Mouse (Mus musculus) stomach, embryonic 14.5 days (tissue): Measurements from ENCODE around the gene 4930519P11Rik. TPM values are rescaled to one million over a fixed set of nuclear protein-coding genes. Genes with fewer than 3 reads are reported as not detected.

ENCODE experiments used
- ATAC-seq: fragments of 200-750 bp; cut with Nextera tagmentation; 2 replicates; pipeline ENCODE4 v1.8.0; 2017; ENCODE audit warnings: low read depth, moderate TSS enrichment; ENCODE audit not compliant: insufficient number of reproducible peaks, insufficient read depth, low FRiP score
- H3K27ac ChIP-seq: fragments of 300-500 bp; sonication (generic); 2 replicates; pipeline ENCODE4 v1.5.1; 2014; ENCODE audit warnings: mild to moderate bottlenecking, low read length, moderate library complexity, mixed read lengths
- H3K27me3 ChIP-seq: fragments of 300-500 bp; sonication (generic); 2 replicates; pipeline ENCODE4 v1.6.1; 2014; ENCODE audit warnings: low read length, control low read depth, mixed read lengths; ENCODE audit not compliant: control insufficient read depth, insufficient read depth
- H3K36me3 ChIP-seq: fragments of 300-500 bp; sonication (generic); 2 replicates; pipeline ENCODE4 v1.6.1; 2014; ENCODE audit warnings: mild to moderate bottlenecking, control low read depth, low read length, moderate library complexity, mixed read lengths; ENCODE audit not compliant: control insufficient read depth, insufficient read depth
- H3K4me1 ChIP-seq: fragments of 300-500 bp; sonication (generic); 2 replicates; pipeline ENCODE4 v1.6.1; 2014; ENCODE audit warnings: low read length, control low read depth, mixed read lengths; ENCODE audit not compliant: control insufficient read depth, insufficient read depth
- H3K4me2 ChIP-seq: fragments of 300-500 bp; sonication (generic); replicated peaks from 2 replicates; pipeline ENCODE4 v1.6.1; 2014; ENCODE audit warnings: low read depth, low read length, control low read depth
- H3K4me3 ChIP-seq: fragments of 300-500 bp; sonication (generic); 2 replicates; pipeline ENCODE4 v1.5.1; 2014; ENCODE audit warnings: low read depth, low read length, control low read depth
- H3K9ac ChIP-seq: fragments of 300-500 bp; sonication (generic); replicated peaks from 2 replicates; pipeline ENCODE4 v1.6.1; 2014; ENCODE audit warnings: low read depth, mild to moderate bottlenecking, control low read depth, low read length, moderate library complexity, mixed read lengths
- H3K9me3 ChIP-seq: fragments of 300-500 bp; sonication (generic); 2 replicates; pipeline ENCODE4 v1.6.1; 2016; ENCODE audit warnings: low read depth, low read length, control low read depth; ENCODE audit not compliant: control insufficient read depth
- WGBS: fragments of 180-500 bp; shearing (Covaris S2); extraction: QIAGEN DNeasy Blood & Tissue Kit; methylation state at CpG from one replicate; pipeline ENCODE4 v1.1.7; 2014; 5-methylcytosine and 5-hydroxymethylcytosine counted together
- polyA plus RNA-seq: library from polyadenylated mRNA; unstranded; fragments of >200 nt; fragmentation: Nextera tagmentation; extraction: Ambion mirVana; gene quantifications from 2 replicates; pipeline ENCODE4 v1.2.1, GENCODE M21; 2014

4930519P11Rik gene
- polyA plus RNA-seq, 1 experiment from 2014 or later: not detected

DNA sequence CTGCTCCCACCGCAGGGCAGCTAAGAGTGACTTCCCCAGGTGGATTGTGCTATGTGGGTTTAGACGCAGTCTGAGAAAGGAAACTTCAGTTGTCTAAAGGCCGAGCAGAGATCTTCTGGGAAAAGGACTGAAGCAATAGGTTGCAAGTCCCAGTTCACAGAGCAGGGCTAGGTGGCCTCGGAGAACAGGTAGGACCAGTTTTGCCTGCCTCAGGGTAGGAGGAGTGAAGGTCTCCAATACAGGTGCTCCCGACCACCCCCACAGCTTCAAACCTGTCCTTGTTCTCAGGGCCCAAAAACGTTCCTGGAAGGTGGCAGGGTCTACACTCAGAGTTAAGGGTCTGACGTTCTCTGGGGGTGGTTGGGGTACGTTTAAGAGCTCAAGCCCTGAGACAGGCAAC, 38.1 kb upstream of the 4930519P11Rik start, which contains the start of gene Chmp4b:
TSS of gene Chmp4b (plus strand) at position 343 of the 400 bp plus-strand sequence.
- H3K4me3 ChIP-seq: no peak within 1 kb of the TSS
- 43% methylated on average over 8 of the region's 8 CpGs for WGBS
- peak; percentile 85 for ATAC-seq

DNA sequence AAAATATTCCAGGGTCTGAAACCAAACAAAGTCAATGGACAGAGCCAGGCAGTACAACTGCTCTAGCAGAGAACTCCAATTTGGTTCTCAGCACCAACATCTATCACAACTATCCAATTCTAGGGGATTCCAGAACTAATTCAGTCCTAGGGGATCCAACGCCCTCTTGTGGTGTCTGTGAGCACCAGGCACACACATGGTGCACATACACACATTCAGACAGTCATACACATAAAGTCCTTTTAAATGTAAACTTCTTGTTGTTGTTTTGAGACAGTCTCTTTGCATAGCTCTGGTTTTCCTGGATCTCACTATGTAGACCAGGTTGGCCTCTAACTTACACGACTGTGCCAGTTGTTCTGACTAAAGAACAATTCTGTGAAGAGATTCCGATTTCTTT, 37.2 kb upstream of the 4930519P11Rik start:
- Histone ChIP-seq H3K36me3 (no peaks in the 10 kb centered on the region), H3K9ac (no peak overlapping the region), H3K4me3 (no peak overlapping the region), H3K4me1 (0 out of 2 replicates have a peak, but pooled peaks cover 3% of the 10 kb centered on the region), H3K27ac (peak overlapping the region; percentile 88; the same call in 1 of the 2 replicates), H3K4me2 (no peak overlapping the region), H3K9me3 (no peaks in the 10 kb centered on the region; the same call in 1 of the 2 replicates), H3K27me3 (no peaks in the 10 kb centered on the region)
- ATAC-seq: no peak
- 86% methylated on average over 3 of the region's 3 CpGs for WGBS

More for the DNA sequence above, 38.1 kb upstream of the 4930519P11Rik start, which contains the start of gene Chmp4b:
- peak within 1 kb of the TSS; percentile 21; the same call in 1 of the 2 replicates for H3K4me2 ChIP-seq
- H3K9me3 ChIP-seq: no peaks in the 10 kb centered on the region; the same call in 1 of the 2 replicates
- no peaks in the 10 kb centered on the region for H3K27me3 ChIP-seq
- no peaks in the 10 kb centered on the region for H3K36me3 ChIP-seq
- H3K9ac ChIP-seq: no peak within 1 kb of the TSS
- peak within 1 kb of the TSS; percentile 88 for H3K27ac ChIP-seq
- 0 out of 2 replicates have a peak, but pooled peaks cover 3% of the 10 kb centered on the region for H3K4me1 ChIP-seq

DNA sequence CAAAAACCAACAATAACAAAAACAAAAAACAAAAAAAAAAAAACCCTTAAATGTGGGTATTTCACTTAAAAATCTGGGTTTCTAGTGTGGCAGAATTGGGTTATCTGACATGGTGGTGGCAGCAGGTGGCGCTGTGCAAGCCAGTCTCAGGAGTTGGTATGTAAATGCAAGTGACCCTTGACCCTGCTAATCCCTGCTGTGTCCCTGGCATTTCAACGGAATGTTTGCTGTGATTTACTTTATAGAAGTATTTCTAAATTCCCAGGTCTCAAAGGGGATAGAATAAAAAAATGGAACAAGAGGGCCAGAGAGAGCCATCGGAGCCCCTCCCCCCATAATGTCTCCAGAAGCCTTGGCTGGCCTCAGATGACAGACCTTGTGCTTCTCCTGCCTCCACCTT, 34.8 kb upstream of the 4930519P11Rik start:
- Histone ChIP-seq H3K9ac (no peak overlapping the region), H3K9me3 (no peaks in the 10 kb centered on the region; the same call in 1 of the 2 replicates), H3K27ac (no peak overlapping the region), H3K27me3 (no peaks in the 10 kb centered on the region), H3K4me1 (0 out of 2 replicates have a peak, but pooled peaks cover 3% of the 10 kb centered on the region), H3K4me3 (no peak overlapping the region), H3K4me2 (no peak overlapping the region), H3K36me3 (no peaks in the 10 kb centered on the region)
- ATAC-seq: no peak
- 15% methylated on average over 3 of the region's 3 CpGs for WGBS

DNA sequence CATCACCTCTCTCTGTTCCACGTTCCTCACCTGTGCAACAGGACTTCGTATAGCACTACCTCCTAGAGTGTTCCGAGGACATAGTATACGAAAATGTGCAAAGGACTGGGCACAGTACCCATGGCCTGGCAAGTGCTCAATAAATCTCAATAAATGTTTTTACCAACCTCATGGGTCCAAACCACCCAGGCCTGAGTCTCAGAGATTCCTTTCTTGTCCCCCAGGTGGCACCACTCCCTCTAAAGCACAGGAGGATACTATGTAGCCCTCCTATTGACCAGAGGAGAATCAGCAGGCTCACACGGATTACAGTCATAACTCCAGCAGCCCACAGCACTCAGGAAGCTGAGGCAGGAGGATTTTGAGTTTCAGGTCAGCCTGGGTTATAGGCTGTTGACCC, 33.4 kb upstream of the 4930519P11Rik start:
- no peak for ATAC-seq
- WGBS: 79% methylated on average over 5 of the region's 5 CpGs

DNA sequence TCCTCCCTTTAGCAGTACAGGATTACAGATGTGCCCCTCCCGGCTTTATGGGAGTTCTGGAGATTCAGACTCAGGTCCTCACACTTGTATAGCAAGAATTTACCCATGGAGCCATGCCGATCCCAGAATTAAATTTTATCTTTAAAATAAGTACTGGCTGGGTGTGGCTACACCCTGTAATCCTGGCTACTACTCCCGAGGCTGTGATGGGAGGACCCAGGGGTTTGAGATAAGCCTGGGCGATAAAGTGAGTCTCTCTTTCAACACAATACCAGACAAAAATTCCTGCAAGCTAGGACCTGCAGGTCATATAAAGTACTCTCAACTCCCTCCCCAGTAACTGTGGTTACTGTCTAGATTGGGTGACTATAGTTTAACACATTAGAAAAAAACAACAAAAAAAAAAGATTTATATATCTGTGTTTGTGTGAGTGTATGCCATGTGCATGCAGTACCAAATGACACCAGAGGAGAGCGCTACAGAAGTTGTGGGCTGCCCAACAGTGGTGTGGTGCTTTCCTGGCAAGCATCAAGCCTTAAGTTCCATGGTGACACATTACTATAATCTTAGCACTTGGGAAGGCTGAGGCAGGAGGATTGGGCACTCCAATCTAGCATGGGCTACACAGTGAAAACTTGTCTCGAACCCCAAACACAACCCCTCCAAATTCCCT, 29.6 kb upstream of the 4930519P11Rik start:
- Histone ChIP-seq H3K4me1 (no peaks in the 10 kb centered on the region), H3K9ac (no peak overlapping the region), H3K36me3 (peaks cover 6% of the 10 kb centered on the region; the same call in 1 of the 2 replicates), H3K4me2 (no peak overlapping the region), H3K9me3 (peaks cover 3% of the 10 kb centered on the region; the same call in 1 of the 2 replicates), H3K27me3 (no peaks in the 10 kb centered on the region), H3K27ac (no peak overlapping the region), H3K4me3 (no peak overlapping the region)
- WGBS: 76% methylated on average over 6 of the region's 6 CpGs
- ATAC-seq: no peak

More for the DNA sequence above, 33.4 kb upstream of the 4930519P11Rik start:
- no peak overlapping the region for H3K9ac ChIP-seq
- H3K36me3 ChIP-seq: no peaks in the 10 kb centered on the region
- H3K4me1 ChIP-seq: 0 out of 2 replicates have a peak, but pooled peaks cover 3% of the 10 kb centered on the region
- H3K9me3 ChIP-seq: no peaks in the 10 kb centered on the region; the same call in 1 of the 2 replicates
- no peaks in the 10 kb centered on the region for H3K27me3 ChIP-seq
- H3K4me3 ChIP-seq: no peak overlapping the region
- no peak overlapping the region for H3K4me2 ChIP-seq
- H3K27ac ChIP-seq: no peak overlapping the region

DNA sequence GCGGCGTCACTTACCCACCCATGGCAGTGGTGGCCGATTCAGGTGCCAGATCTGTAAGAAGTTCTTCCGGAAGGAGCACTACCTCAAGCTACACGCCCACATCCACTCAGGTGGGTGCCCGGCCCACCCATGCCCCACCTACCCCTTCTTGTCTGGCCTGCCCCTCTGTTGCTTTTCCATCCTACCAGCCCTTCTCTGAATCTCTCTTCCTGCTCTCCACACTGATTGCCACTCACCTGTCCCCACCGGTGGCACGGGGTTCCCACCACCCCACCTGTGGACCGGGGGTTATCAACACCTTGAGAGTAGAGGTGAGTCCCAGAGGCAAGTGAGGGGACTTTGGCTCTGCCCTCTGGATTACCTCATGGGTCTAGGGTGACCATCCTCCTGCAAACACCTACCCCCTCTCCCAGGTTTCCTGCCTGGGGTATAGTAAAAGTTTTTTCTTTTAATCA, 28.8 kb upstream of the 4930519P11Rik start:
- Histone ChIP-seq H3K36me3 (peaks cover 9% of the 10 kb centered on the region; the same call in 1 of the 2 replicates), H3K9ac (no peak overlapping the region), H3K4me3 (no peak overlapping the region), H3K4me1 (no peaks in the 10 kb centered on the region), H3K27ac (no peak overlapping the region), H3K4me2 (no peak overlapping the region), H3K27me3 (no peaks in the 10 kb centered on the region), H3K9me3 (peaks cover 3% of the 10 kb centered on the region; the same call in 1 of the 2 replicates)
- 88% methylated on average over 9 of the region's 9 CpGs for WGBS
- ATAC-seq: no peak

DNA sequence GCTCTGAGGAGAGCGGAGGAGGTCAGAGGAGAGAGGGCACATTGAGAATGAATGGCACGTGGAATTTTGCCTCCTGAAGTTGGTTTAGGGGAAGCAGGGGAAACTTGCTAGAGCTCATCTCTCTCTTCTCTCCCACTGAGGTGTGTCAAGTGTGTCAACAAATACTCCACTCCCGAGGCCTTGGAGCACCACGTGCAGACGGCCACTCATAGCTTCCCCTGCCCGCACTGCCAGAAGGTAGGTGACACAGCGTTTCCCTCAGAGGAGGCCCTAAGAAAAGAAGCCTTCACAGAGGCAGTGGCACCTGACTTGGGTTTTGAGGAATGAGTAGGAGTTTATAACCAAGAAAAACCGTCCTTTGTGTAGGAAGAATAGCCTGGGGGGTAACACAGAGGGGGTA, 27.9 kb upstream of the 4930519P11Rik start:
- 75% methylated on average over 8 of the region's 8 CpGs for WGBS

DNA sequence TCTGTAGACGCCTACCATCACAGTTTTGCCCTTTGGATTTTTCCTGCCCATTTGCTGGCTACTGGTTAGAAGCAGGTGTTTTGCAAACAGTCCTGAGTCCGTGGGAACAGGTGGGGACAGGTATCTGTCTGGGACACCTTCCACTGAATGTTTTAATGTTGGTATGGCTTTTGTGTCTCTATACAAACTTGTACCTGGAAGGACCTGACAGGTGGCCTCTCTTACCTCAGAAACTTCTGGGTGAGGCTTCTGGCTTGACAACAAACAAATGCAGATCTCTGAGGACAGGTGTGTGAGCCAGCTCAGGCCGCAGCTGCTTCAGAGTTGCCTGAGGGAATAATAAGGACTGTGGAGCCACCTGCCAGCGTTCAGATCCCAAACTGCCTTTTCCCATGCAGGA, 25.9 kb upstream of the 4930519P11Rik start:
- Histone ChIP-seq H3K4me2 (no peak overlapping the region), H3K9me3 (peaks cover 3% of the 10 kb centered on the region; the same call in 1 of the 2 replicates), H3K4me1 (no peaks in the 10 kb centered on the region), H3K27me3 (no peaks in the 10 kb centered on the region), H3K27ac (no peak overlapping the region), H3K4me3 (no peak overlapping the region), H3K36me3 (peaks cover 13% of the 10 kb centered on the region; the same call in 1 of the 2 replicates), H3K9ac (no peak overlapping the region)
- 83% methylated on average over 4 of the region's 4 CpGs for WGBS
- ATAC-seq: no peak

More for the DNA sequence above, 27.9 kb upstream of the 4930519P11Rik start:
- peaks cover 9% of the 10 kb centered on the region; the same call in 1 of the 2 replicates for H3K36me3 ChIP-seq
- H3K4me2 ChIP-seq: no peak overlapping the region
- H3K9ac ChIP-seq: no peak overlapping the region
- H3K27ac ChIP-seq: no peak overlapping the region
- no peak overlapping the region for H3K4me3 ChIP-seq
- H3K9me3 ChIP-seq: peaks cover 3% of the 10 kb centered on the region; the same call in 1 of the 2 replicates
- no peaks in the 10 kb centered on the region for H3K4me1 ChIP-seq
- no peak for ATAC-seq
- H3K27me3 ChIP-seq: no peaks in the 10 kb centered on the region
